Mouse (Mus musculus) liver, postnatal 0 days (tissue): ENCODE measurements around the gene Nid1.

ENCODE experiments used
- CTCF ChIP-seq: sonication (generic); IDR thresholded peaks from 2 replicates; pipeline ENCODE4 v1.5.1; 2016; ENCODE audit warnings: antibody characterized with exemption, low read depth
- EP300 ChIP-seq: IDR thresholded peaks from 2 replicates; pipeline ENCODE4 v1.6.1; 2016; ENCODE audit warnings: antibody characterized with exemption, low read depth, mild to moderate bottlenecking

- no peak for TF ChIP-seq EP300
- no peak for TF ChIP-seq CTCF
Measured at GRCm38 (mm10) chr13:13531923-13532322, 94.6 kb downstream of the Nid1 start.
